Mouse (Mus musculus) testis, adult 2 months (tissue): ENCODE data around the gene Hbs1l.

Experiments used
- CTCF ChIP-seq: fragments of 200-500 bp; IDR thresholded peaks from 2 replicates; pipeline ENCODE4 v1.5.1; 2012; ENCODE audit warnings: low read depth, mild to moderate bottlenecking, inconsistent platforms, low read length, moderate library complexity; ENCODE audit not compliant: control insufficient read depth, insufficient read depth, insufficient replicate concordance
- POLR2A ChIP-seq: fragments of 200-500 bp; IDR thresholded peaks from 2 replicates; pipeline ENCODE4 v1.6.1; 2012; ENCODE audit warnings: low read depth, mild to moderate bottlenecking, inconsistent platforms, low read length, moderate library complexity; ENCODE audit not compliant: control insufficient read depth

- TF ChIP-seq CTCF (no peak), POLR2A (no peak)
Measured at GRCm38 (mm10) chr10:21382914-21383313, 87.1 kb downstream of the Hbs1l start.
